Mouse (Mus musculus) testis, adult 2 months (tissue): ENCODE measurements around the gene Lrp1.

Experiments
- CTCF ChIP-seq: fragments of 200-500 bp; IDR thresholded peaks from 2 replicates; pipeline ENCODE4 v1.5.1; 2012; ENCODE audit warnings: low read depth, mild to moderate bottlenecking, inconsistent platforms, low read length, moderate library complexity; ENCODE audit not compliant: control insufficient read depth, insufficient read depth, insufficient replicate concordance
- POLR2A ChIP-seq: fragments of 200-500 bp; IDR thresholded peaks from 2 replicates; pipeline ENCODE4 v1.6.1; 2012; ENCODE audit warnings: low read depth, mild to moderate bottlenecking, inconsistent platforms, low read length, moderate library complexity; ENCODE audit not compliant: control insufficient read depth

DNA sequence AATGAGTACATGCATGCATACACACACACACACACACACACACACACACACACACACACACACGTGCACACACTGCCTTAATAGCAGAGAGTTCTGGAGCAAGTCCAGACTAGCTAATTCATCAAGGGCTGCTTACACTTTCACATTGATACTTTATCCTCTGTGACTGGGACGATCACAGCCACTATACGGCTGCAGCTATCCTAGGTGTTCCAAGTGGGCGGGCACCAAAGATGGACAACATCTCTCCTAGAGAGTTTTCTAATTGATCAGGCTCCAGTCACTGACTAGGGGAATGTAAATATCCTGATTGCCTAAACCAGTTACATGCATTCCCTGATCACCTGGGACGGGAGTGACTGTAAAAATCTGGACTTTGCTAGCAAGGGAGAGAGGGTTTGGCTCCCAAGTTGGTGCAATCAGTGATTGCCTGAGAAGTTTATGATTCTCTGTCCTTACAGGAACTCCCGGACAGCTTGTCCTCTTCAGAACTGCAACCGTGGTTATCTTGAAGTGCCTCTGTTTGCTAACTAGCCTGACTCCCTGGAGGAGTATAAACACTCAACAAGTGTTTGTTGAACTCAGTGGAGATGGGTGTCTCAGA is 11.8 kb upstream of the Lrp1 start:
- TF ChIP-seq CTCF: no peak
- no peak for TF ChIP-seq POLR2A
